Mouse (Mus musculus): ENCODE data around the gene Rad9a. TPM values are rescaled to one million over a fixed set of nuclear protein-coding genes. Genes with fewer than 3 reads are reported as not detected.

Rad9a gene
- polyA plus RNA-seq, 1 experiment from 2014 or later = 33.5 TPM

DNA sequence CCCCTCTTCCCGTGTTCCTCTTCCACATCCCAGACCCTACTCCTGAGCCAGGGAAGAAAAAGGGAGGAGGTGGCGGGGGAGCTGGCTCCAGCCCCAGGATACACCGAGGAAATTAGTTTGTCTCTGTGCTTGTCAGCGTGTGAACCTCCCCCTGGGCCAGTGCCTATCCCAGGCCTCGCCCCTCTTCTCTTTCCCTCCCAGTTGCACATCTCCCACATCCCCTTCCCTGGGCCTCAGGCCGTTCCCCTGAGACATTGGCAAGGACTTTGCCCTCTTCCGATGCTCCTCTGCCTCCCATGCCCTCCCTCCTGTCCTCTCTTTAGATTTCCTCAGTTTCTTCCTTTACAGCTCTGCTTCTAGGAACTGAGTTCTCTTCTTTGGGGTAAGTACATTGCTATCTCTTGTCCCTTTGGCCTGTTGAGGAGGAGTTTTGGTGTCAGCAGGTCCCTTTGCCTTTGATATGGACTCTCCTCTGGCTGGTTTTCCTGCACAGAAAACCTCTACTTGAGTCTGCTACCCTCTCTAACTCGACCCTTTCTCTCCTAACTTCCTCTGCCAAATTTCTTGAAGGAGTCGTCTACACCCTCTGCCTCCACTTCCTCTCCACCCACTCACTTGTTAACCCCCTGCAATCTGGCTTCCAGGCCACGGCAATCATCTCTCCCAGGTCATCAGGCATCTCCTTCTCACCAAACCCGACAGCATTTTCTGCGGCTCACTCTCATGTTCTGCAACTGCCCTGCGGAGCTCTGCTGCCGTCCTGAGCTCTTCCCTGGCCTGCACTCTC lies 19.7 kb upstream of the Rad9a start:
- peak; percentile 56; the same call in 1 of the 2 replicates for ATAC-seq (ENCODE audit: insufficient number of reproducible peaks, insufficient read depth, low FRiP score, low read depth)
- Histone ChIP-seq H3K4me3 (ENCODE audit: low read depth, low read length) (no peak overlapping the region), H3K9me3 (ENCODE audit: control insufficient read depth, low read depth, low read length) (no peaks in the 10 kb centered on the region), H3K27ac (ENCODE audit: low read length) (peak overlapping the region; percentile 80; the same call in 1 of the 2 replicates), H3K36me3 (ENCODE audit: control insufficient read depth, insufficient read depth, low read length) (no peaks in the 10 kb centered on the region), H3K9ac (replicated peaks; ENCODE audit: low read depth, low read length) (no peak overlapping the region), H3K4me2 (replicated peaks; ENCODE audit: low read depth, low read length) (peak overlapping the region; percentile 25), H3K27me3 (ENCODE audit: control insufficient read depth, insufficient read depth, low read length) (no peaks in the 10 kb centered on the region), H3K4me1 (ENCODE audit: control insufficient read depth, insufficient read depth, low read length) (peaks cover 56% of the 10 kb centered on the region)
- WGBS = 23% methylated on average over 14 of the region's 14 CpGs

DNA sequence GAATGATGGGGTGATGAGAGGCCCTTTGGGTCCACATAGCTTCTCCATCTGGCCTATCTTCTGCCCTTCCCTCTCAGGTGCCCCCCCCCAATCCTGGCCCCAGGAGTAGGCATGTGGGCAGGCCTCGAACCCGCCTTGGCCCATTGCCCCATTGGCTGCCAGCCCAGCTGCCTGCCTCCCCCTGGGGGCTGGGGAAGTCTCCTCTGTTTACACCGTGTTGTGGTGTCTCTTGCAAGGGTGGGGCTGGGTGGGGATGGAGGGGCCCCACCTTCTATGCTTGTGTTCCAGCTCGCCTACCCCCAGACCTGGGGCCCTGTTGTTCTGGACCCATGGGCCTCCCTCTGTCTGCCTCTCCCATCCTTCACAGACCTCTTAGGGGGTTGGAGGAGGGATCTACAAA lies 19.0 kb upstream of the Rad9a start:
- Histone ChIP-seq H3K4me1 (ENCODE audit: control insufficient read depth, insufficient read depth, low read length) (peaks cover 59% of the 10 kb centered on the region), H3K36me3 (ENCODE audit: control insufficient read depth, insufficient read depth, low read length) (no peaks in the 10 kb centered on the region), H3K4me3 (ENCODE audit: low read depth, low read length) (no peak overlapping the region), H3K9me3 (ENCODE audit: control insufficient read depth, low read depth, low read length) (no peaks in the 10 kb centered on the region), H3K27me3 (ENCODE audit: control insufficient read depth, insufficient read depth, low read length) (no peaks in the 10 kb centered on the region), H3K27ac (ENCODE audit: low read length) (peak overlapping the region; percentile 80; the same call in 1 of the 2 replicates), H3K4me2 (replicated peaks; ENCODE audit: low read depth, low read length) (peak overlapping the region; percentile 25), H3K9ac (replicated peaks; ENCODE audit: low read depth, low read length) (no peak overlapping the region)
- no peak for ATAC-seq (ENCODE audit: insufficient number of reproducible peaks, insufficient read depth, low FRiP score, low read depth)
- 31% methylated on average over 4 of the region's 4 CpGs for WGBS

DNA sequence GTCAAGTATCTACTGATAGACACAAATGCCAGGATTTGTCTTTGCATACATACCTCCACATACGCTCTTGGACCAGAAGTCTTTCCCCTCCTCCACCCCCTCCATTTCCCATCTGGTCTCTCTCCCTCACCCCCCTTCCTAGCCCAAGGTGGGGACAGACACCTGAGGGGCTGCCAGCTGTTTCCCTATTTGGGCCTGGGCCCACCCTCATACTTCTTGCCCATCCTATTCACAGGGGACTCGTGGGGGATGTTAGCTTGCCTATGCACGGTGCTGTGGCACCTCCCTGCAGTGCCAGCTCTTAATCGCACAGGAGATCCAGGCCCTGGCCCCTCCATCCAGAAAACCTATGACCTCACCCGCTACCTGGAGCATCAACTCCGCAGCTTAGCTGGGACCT lies 18.5 kb upstream of the Rad9a start:
- Histone ChIP-seq H3K4me3 (ENCODE audit: low read depth, low read length) (no peak overlapping the region), H3K4me2 (replicated peaks; ENCODE audit: low read depth, low read length) (no peak overlapping the region)
- WGBS = 87% methylated on average over 6 of the region's 6 CpGs

DNA sequence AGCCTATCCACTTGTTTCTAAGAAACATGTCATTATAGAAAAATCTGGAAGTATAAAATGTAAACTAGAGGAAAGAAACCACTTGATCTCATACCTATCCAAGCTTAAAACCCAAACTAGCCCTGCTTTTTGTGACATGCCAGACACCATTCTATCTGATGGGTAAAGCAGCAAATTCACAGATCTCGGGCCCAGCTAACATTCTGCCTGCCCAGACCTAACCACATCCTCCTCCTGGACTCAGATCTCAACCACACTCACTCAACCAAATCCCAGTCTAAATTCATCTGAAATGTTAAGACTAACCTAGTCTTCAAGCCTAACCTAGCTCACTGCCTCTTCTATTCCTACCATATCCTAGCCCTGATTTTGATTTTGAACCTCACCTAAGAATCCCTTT lies 17.3 kb upstream of the Rad9a start:
- no peaks in the 10 kb centered on the region for H3K36me3 ChIP-seq (ENCODE audit: control insufficient read depth, insufficient read depth, low read length)
- H3K9ac ChIP-seq (replicated peaks; ENCODE audit: low read depth, low read length) = no peak overlapping the region
- no peaks in the 10 kb centered on the region for H3K27me3 ChIP-seq (ENCODE audit: control insufficient read depth, insufficient read depth, low read length)
- H3K4me2 ChIP-seq (replicated peaks; ENCODE audit: low read depth, low read length) = no peak overlapping the region
- no peak for ATAC-seq (ENCODE audit: insufficient number of reproducible peaks, insufficient read depth, low FRiP score, low read depth)
- WGBS = 71% methylated on average over 1 of the region's 1 CpGs
- H3K9me3 ChIP-seq (ENCODE audit: control insufficient read depth, low read depth, low read length) = no peaks in the 10 kb centered on the region
- peaks cover 63% of the 10 kb centered on the region for H3K4me1 ChIP-seq (ENCODE audit: control insufficient read depth, insufficient read depth, low read length)
- no peak overlapping the region for H3K4me3 ChIP-seq (ENCODE audit: low read depth, low read length)
- 0 out of 2 replicates have a peak overlapping the region, but pooled peaks have one; percentile 23 for H3K27ac ChIP-seq (ENCODE audit: low read length)

More for the DNA sequence above, 18.5 kb upstream of the Rad9a start:
- H3K27me3 ChIP-seq (ENCODE audit: control insufficient read depth, insufficient read depth, low read length) = no peaks in the 10 kb centered on the region
- no peak for ATAC-seq (ENCODE audit: insufficient number of reproducible peaks, insufficient read depth, low FRiP score, low read depth)
- no peaks in the 10 kb centered on the region for H3K9me3 ChIP-seq (ENCODE audit: control insufficient read depth, low read depth, low read length)
- H3K36me3 ChIP-seq (ENCODE audit: control insufficient read depth, insufficient read depth, low read length) = no peaks in the 10 kb centered on the region
- peaks cover 59% of the 10 kb centered on the region for H3K4me1 ChIP-seq (ENCODE audit: control insufficient read depth, insufficient read depth, low read length)
- H3K9ac ChIP-seq (replicated peaks; ENCODE audit: low read depth, low read length) = no peak overlapping the region
- peak overlapping the region; percentile 80; the same call in 1 of the 2 replicates for H3K27ac ChIP-seq (ENCODE audit: low read length)

DNA sequence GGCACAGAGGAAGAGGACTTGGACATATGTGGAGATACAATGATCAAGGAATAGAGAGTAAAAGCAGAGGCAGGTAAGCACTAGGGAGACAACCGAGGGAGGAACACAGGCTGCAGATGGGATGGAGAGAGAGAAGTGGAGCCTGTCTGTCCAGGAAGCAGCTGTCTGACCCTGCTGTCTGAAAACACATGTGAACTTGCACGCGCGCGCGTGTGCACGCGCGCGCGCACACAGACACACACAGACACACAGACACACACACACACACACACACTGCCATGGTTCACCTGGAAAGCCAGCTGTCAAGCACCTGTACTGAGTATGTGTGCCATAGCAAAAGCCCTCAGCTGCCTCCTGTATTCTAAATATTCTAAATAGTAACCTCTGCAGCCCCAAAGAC lies 16.8 kb upstream of the Rad9a start:
- H3K4me1 ChIP-seq (ENCODE audit: control insufficient read depth, insufficient read depth, low read length) = peaks cover 68% of the 10 kb centered on the region
- WGBS = 81% methylated on average over 11 of the region's 11 CpGs
- ATAC-seq (ENCODE audit: insufficient number of reproducible peaks, insufficient read depth, low FRiP score, low read depth) = no peak
- H3K4me3 ChIP-seq (ENCODE audit: low read depth, low read length) = no peak overlapping the region
- H3K27me3 ChIP-seq (ENCODE audit: control insufficient read depth, insufficient read depth, low read length) = no peaks in the 10 kb centered on the region
- no peak overlapping the region for H3K9ac ChIP-seq (replicated peaks; ENCODE audit: low read depth, low read length)
- no peaks in the 10 kb centered on the region for H3K9me3 ChIP-seq (ENCODE audit: control insufficient read depth, low read depth, low read length)
- H3K4me2 ChIP-seq (replicated peaks; ENCODE audit: low read depth, low read length) = no peak overlapping the region; the same call in 1 of the 2 replicates
- H3K27ac ChIP-seq (ENCODE audit: low read length) = peak overlapping the region; percentile 29; the same call in 1 of the 2 replicates
- H3K36me3 ChIP-seq (ENCODE audit: control insufficient read depth, insufficient read depth, low read length) = no peaks in the 10 kb centered on the region

DNA sequence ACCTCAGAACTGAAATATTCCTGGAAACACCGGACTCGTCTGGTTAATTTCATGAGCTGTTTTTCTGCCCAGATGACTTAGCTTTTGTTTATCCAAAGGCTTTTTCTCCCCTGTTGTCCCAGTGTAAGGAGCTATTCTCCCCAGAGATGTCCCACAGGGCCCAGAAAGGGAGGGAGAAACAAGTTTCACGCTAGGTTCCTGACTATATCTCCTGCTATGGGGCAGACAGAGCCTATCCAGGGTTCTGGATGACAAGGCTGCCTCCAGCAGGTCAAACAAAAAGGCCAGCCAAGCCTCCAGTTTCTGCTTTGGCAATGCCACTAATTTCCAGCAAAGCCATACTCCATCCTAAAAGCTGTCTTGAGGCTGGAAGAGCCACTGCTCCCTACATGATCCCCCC lies 16.4 kb upstream of the Rad9a start:
- Histone ChIP-seq H3K4me1 (ENCODE audit: control insufficient read depth, insufficient read depth, low read length) (peaks cover 72% of the 10 kb centered on the region), H3K4me2 (replicated peaks; ENCODE audit: low read depth, low read length) (no peak overlapping the region; the same call in 1 of the 2 replicates), H3K27me3 (ENCODE audit: control insufficient read depth, insufficient read depth, low read length) (no peaks in the 10 kb centered on the region), H3K36me3 (ENCODE audit: control insufficient read depth, insufficient read depth, low read length) (no peaks in the 10 kb centered on the region), H3K4me3 (ENCODE audit: low read depth, low read length) (no peak overlapping the region), H3K9me3 (ENCODE audit: control insufficient read depth, low read depth, low read length) (no peaks in the 10 kb centered on the region), H3K9ac (replicated peaks; ENCODE audit: low read depth, low read length) (no peak overlapping the region), H3K27ac (ENCODE audit: low read length) (peak overlapping the region; percentile 29; the same call in 1 of the 2 replicates)
- no peak for ATAC-seq (ENCODE audit: insufficient number of reproducible peaks, insufficient read depth, low FRiP score, low read depth)
- 22% methylated on average over 3 of the region's 3 CpGs for WGBS

DNA sequence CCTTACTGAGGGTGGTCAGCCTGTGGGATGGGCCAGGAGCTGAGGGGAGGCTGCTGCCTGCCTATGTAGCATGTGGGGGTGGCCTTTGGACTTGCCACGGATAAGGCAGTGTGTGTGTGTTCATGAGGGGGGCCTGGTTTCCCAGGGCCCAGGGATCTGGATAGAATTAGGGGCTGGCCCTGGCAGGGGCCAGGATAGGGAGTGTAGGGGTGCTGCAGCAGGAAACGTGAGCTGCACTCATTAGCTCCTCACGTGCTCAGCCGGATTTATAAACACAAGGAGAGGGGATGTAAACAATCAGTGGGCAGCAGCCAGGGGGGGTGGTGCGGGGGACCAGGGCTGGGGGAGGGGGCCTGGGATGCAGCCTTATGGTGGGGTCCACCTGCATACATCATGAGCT lies 15.7 kb upstream of the Rad9a start:
- Histone ChIP-seq H3K27ac (ENCODE audit: low read length) (peak overlapping the region; percentile 29), H3K27me3 (ENCODE audit: control insufficient read depth, insufficient read depth, low read length) (no peaks in the 10 kb centered on the region), H3K36me3 (ENCODE audit: control insufficient read depth, insufficient read depth, low read length) (no peaks in the 10 kb centered on the region), H3K9ac (replicated peaks; ENCODE audit: low read depth, low read length) (no peak overlapping the region; the same call in 1 of the 2 replicates), H3K4me3 (ENCODE audit: low read depth, low read length) (no peak overlapping the region; the same call in 1 of the 2 replicates), H3K9me3 (ENCODE audit: control insufficient read depth, low read depth, low read length) (no peaks in the 10 kb centered on the region), H3K4me1 (ENCODE audit: control insufficient read depth, insufficient read depth, low read length) (peaks cover 75% of the 10 kb centered on the region), H3K4me2 (replicated peaks; ENCODE audit: low read depth, low read length) (peak overlapping the region; percentile 70)
- WGBS = 7% methylated on average over 5 of the region's 5 CpGs
- peak; percentile 30; the same call in 1 of the 2 replicates for ATAC-seq (ENCODE audit: insufficient number of reproducible peaks, insufficient read depth, low FRiP score, low read depth)

DNA sequence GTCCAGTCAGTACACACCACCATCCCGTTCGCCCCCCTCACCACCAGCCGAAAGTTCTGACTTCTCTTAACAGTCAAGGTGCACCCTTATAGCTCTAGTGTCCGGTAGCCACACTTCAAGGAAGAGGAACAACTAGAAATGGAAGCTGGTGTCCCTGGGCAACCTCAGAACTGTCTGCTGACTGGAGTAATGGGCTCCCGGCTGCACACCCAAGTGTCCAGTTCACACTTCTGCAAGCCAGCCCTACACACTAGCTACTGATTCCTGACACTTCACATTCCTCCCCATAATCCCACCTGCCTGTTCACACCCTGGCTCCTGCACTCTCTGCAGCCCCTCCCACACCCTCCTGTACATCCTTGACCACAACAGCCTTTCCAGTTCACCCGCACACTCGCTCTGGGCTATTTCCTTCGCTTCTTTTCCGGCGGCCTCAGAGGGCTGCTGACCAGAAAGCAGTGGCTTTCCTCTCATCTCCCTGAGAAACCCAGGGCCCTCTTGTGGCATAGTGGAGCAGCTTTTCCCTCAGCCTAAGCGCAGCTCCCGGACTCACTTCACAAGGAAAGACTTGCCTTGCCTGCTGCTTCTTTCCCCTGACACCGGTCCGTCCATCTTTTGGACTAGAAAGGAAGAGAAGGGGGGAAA lies 14.7 kb upstream of the Rad9a start:
- H3K9ac ChIP-seq (replicated peaks; ENCODE audit: low read depth, low read length) = no peak overlapping the region
- H3K4me3 ChIP-seq (ENCODE audit: low read depth, low read length) = peak overlapping the region; percentile 57; the same call in 1 of the 2 replicates
- peaks cover 66% of the 10 kb centered on the region for H3K4me1 ChIP-seq (ENCODE audit: control insufficient read depth, insufficient read depth, low read length)
- no peaks in the 10 kb centered on the region for H3K27me3 ChIP-seq (ENCODE audit: control insufficient read depth, insufficient read depth, low read length)
- H3K4me2 ChIP-seq (replicated peaks; ENCODE audit: low read depth, low read length) = peak overlapping the region; percentile 70
- H3K27ac ChIP-seq (ENCODE audit: low read length) = peak overlapping the region; percentile 29; the same call in 1 of the 2 replicates
- ATAC-seq (ENCODE audit: insufficient number of reproducible peaks, insufficient read depth, low FRiP score, low read depth) = no peak
- 11% methylated on average over 14 of the region's 14 CpGs for WGBS
- H3K9me3 ChIP-seq (ENCODE audit: control insufficient read depth, low read depth, low read length) = no peaks in the 10 kb centered on the region
- no peaks in the 10 kb centered on the region for H3K36me3 ChIP-seq (ENCODE audit: control insufficient read depth, insufficient read depth, low read length)

Measured in stomach, embryonic 14.5 days (tissue).